Mouse (Mus musculus) thymus, postnatal 4 days (tissue): ENCODE data around the gene Tceal1.
"Not testable (repeated sequence)": the region's sequence is repeated elsewhere in the genome, so short reads cannot be mapped to it uniquely, and the experiment has no call there.

Experiments used
- DNase-seq: peaks from one replicate; pipeline ENCODE4 v3.0.0; 2021

Tceal1 gene

GRCm38 (mm10) chrX:136707446-136708167 is at the start of gene Tceal1:
TSS of gene Tceal1 (plus strand) at chrX:136707982.
- DNase-seq: peak; percentile 8

- peak; percentile 2 for DNase-seq
These were observed 41.5 kb upstream of the Tceal1 start for GRCm38 (mm10) chrX:136666281-136666706.

GRCm38 (mm10) chrX:136666762-136667464 is 40.9 kb upstream of the Tceal1 start:
- not testable (repeated sequence) for DNase-seq

GRCm38 (mm10) chrX:136668794-136669193 is 39.0 kb upstream of the Tceal1 start:
- DNase-seq: no peak

GRCm38 (mm10) chrX:136680989-136681388 is 26.8 kb upstream of the Tceal1 start:
- DNase-seq: no peak

GRCm38 (mm10) chrX:136691606-136692293 is 16.0 kb upstream of the Tceal1 start:
- DNase-seq: not testable (repeated sequence)

GRCm38 (mm10) chrX:136692294-136692675 is 15.5 kb upstream of the Tceal1 start:
- DNase-seq: no peak

GRCm38 (mm10) chrX:136693196-136693595 is 14.6 kb upstream of the Tceal1 start:
- DNase-seq: no peak

- peak; percentile 33 for DNase-seq
These were observed 443 bp downstream of the Tceal1 start for GRCm38 (mm10) chrX:136708168-136708681.

- no peak for DNase-seq
These were observed 1.0 kb downstream of the Tceal1 start for GRCm38 (mm10) chrX:136708782-136709181.

GRCm38 (mm10) chrX:136714742-136715474 is 7.1 kb downstream of the Tceal1 start:
- not testable (repeated sequence) for DNase-seq

GRCm38 (mm10) chrX:136732016-136732415 is 24.2 kb downstream of the Tceal1 start:
- DNase-seq: no peak

GRCm38 (mm10) chrX:136740087-136740790 is 32.5 kb downstream of the Tceal1 start:
- DNase-seq: no peak

- peak; percentile 89 for DNase-seq
These were observed 33.2 kb downstream of the Tceal1 start for GRCm38 (mm10) chrX:136740791-136741650.

- peak; percentile 83 for DNase-seq
These were observed 33.9 kb downstream of the Tceal1 start for GRCm38 (mm10) chrX:136741651-136742201.

GRCm38 (mm10) chrX:136742241-136742640 is 34.5 kb downstream of the Tceal1 start:
- DNase-seq: peak; percentile 15

- peak; percentile 54 for DNase-seq
These were observed 34.9 kb downstream of the Tceal1 start for GRCm38 (mm10) chrX:136742661-136743103.

GRCm38 (mm10) chrX:136743459-136743858 is 35.7 kb downstream of the Tceal1 start, which contains the start of gene Morf4l2:
TSS of gene Morf4l2 (minus strand) at chrX:136743690.
- no peak for DNase-seq

- DNase-seq: no peak
These were observed 36.9 kb downstream of the Tceal1 start for GRCm38 (mm10) chrX:136744663-136745062.

- DNase-seq: no peak
These were observed 41.5 kb downstream of the Tceal1 start for GRCm38 (mm10) chrX:136749329-136749728.
